Mouse (Mus musculus) hindbrain, postnatal 0 days (tissue): ENCODE data around the gene Tmf1. TPM values are rescaled to one million over a fixed set of nuclear protein-coding genes. Genes with fewer than 3 reads are reported as not detected.

Experiments used
- ATAC-seq: fragments of 200-750 bp; cut with Nextera tagmentation; 2 replicates; pipeline ENCODE4 v1.8.0; 2017; ENCODE audit warnings: mild to moderate bottlenecking, moderate TSS enrichment, moderate library complexity
- DNase-seq: peaks from one replicate; pipeline ENCODE4 v3.0.0-alpha.2; 2015; ENCODE audit warnings: low spot score
- H3K27ac ChIP-seq: fragments of 300-500 bp; sonication (generic); 2 replicates; pipeline ENCODE4 v1.5.1; 2014; ENCODE audit warnings: mild to moderate bottlenecking
- H3K27me3 ChIP-seq: fragments of 300-500 bp; sonication (generic); 2 replicates; pipeline ENCODE4 v1.6.1; 2014; ENCODE audit warnings: low read length, mixed read lengths; ENCODE audit not compliant: insufficient read depth
- H3K36me3 ChIP-seq: fragments of 300-500 bp; sonication (generic); 2 replicates; pipeline ENCODE4 v1.6.1; 2014; ENCODE audit warnings: low read length, mixed read lengths; ENCODE audit not compliant: insufficient read depth
- H3K4me1 ChIP-seq: fragments of 300-500 bp; sonication (generic); 2 replicates; pipeline ENCODE4 v1.6.1; 2014; ENCODE audit warnings: antibody characterized with exemption, low read length, mixed read lengths; ENCODE audit not compliant: insufficient read depth
- H3K4me2 ChIP-seq: fragments of 300-500 bp; sonication (generic); 2 replicates; pipeline ENCODE4 v1.6.1; 2014; ENCODE audit warnings: low read depth, mild to moderate bottlenecking, low read length, moderate library complexity, mixed read lengths
- H3K4me3 ChIP-seq: fragments of 300-500 bp; sonication (generic); 2 replicates; pipeline ENCODE4 v1.5.1; 2014; ENCODE audit warnings: low read length
- H3K9ac ChIP-seq: fragments of 300-500 bp; sonication (generic); replicated peaks from 2 replicates; pipeline ENCODE4 v1.6.1; 2014; ENCODE audit warnings: mild to moderate bottlenecking, low read length, moderate library complexity, mixed read lengths
- H3K9me3 ChIP-seq: fragments of 300-500 bp; sonication (generic); 2 replicates; pipeline ENCODE4 v1.6.1; 2016; ENCODE audit warnings: low read length, mixed read lengths
- CTCF ChIP-seq: IDR thresholded peaks from 2 replicates; pipeline ENCODE4 v1.5.1; 2016; ENCODE audit warnings: antibody characterized with exemption, control low read depth, low read depth
- WGBS: fragments of 180-500 bp; shearing (Covaris S2); extraction: QIAGEN DNeasy Blood & Tissue Kit; methylation state at CpG from one replicate; pipeline ENCODE4 v1.1.7; 2014; 5-methylcytosine and 5-hydroxymethylcytosine counted together
- polyA plus RNA-seq: library from polyadenylated mRNA; unstranded; fragments of >200 nt; fragmentation: Nextera tagmentation; extraction: Ambion mirVana; gene quantifications from 2 replicates; pipeline ENCODE4 v1.2.1, GENCODE M21; 2015
- total RNA-seq: library from RNA; depleted of rRNA; stranded (reverse); fragments of >200 nt; gene quantifications from 2 replicates; pipeline ENCODE4 v1.2.3, GENCODE M21; 2014

Gene Tmf1
- total and polyA plus RNA-seq, 2 experiments from 2014 or later, result 15.9 to 50.8 TPM

DNA sequence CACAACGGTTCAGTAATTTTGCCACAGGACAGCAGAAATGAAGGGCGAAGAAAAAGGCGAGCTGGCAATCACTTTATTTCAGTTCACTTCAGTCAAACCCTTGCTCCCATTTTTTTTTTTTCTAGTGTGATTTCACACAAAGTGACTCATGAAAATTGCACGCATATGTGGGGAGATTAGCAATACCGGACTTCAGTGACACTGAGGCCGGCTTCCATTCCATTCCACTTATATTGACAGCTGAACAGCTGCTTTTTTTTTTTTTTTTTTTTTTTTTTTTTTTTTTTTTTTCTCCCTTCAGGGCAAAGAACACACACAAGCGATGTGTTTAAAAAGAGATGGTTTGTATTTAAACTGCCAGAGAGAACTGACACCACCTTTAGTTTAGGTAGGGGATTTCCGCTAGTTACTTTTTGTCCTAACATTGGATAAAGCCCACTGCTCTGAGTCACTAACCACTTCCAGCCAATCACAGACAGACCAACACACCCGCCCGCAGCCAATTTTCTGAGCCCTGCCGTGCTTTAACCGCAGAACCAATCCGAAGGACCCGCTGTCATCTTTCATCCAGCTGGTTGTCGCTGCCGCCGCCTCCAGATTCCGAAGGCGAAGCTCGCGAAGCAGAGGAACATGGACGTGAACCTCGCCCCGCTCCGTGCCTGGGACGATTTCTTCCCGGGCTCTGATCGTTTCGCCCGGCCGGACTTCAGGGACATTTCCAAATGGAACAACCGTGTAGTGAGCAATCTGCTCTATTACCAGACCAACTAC lies 31.5 kb upstream of the Tmf1 start, which contains the start of gene Arl6ip5:
TSS of gene Arl6ip5 (plus strand) at position 499 of the 771 bp plus-strand sequence.
- Histone ChIP-seq H3K4me1 (peaks cover 5% of the 10 kb centered on the region; the same call in 1 of the 2 replicates), H3K27me3 (no peaks in the 10 kb centered on the region)
- 10% methylated on average over 32 of the region's 32 CpGs for WGBS

DNA sequence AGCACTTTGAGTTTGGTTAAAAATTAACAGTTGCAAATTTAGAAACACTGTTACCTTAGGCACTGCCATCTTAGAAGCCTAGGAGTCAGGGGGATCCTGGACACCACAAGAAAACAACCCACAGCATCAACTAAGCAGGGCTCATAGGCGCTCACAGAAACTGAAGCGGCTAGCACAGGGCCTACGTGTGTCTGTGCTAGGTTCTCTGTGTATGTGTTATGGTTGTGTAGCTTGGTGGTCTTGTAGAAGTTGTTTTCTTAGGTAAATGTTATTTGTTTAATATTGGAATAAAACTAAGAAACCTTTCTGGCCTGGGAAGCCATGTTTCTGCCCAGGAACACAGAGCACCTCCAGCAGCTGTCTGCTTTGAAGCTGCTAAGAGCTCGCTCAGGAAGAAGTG lies 30.8 kb upstream of the Tmf1 start:
- H3K9ac ChIP-seq, result no peak overlapping the region
- H3K4me1 ChIP-seq, result peaks cover 5% of the 10 kb centered on the region; the same call in 1 of the 2 replicates
- DNase-seq, result no peak
- H3K36me3 ChIP-seq, result no peaks in the 10 kb centered on the region
- no peak overlapping the region for H3K4me3 ChIP-seq
- no peaks in the 10 kb centered on the region for H3K27me3 ChIP-seq
- H3K4me2 ChIP-seq, result no peak overlapping the region
- ATAC-seq, result no peak
- H3K27ac ChIP-seq, result no peak overlapping the region
- no peaks in the 10 kb centered on the region for H3K9me3 ChIP-seq
- no peak for TF ChIP-seq CTCF
- WGBS, result 93% methylated on average over 4 of the region's 4 CpGs

More for the DNA sequence above, 31.5 kb upstream of the Tmf1 start, which contains the start of gene Arl6ip5:
- Histone ChIP-seq H3K4me2 (peak within 1 kb of the TSS; percentile 89), H3K4me3 (peak within 1 kb of the TSS; percentile 74), H3K9me3 (no peaks in the 10 kb centered on the region), H3K9ac (peak within 1 kb of the TSS; percentile 64), H3K36me3 (no peaks in the 10 kb centered on the region), H3K27ac (peak within 1 kb of the TSS; percentile 54)
- ATAC-seq, result peak; percentile 78
- peak; percentile 95 for DNase-seq
- TF ChIP-seq CTCF, result no peak

DNA sequence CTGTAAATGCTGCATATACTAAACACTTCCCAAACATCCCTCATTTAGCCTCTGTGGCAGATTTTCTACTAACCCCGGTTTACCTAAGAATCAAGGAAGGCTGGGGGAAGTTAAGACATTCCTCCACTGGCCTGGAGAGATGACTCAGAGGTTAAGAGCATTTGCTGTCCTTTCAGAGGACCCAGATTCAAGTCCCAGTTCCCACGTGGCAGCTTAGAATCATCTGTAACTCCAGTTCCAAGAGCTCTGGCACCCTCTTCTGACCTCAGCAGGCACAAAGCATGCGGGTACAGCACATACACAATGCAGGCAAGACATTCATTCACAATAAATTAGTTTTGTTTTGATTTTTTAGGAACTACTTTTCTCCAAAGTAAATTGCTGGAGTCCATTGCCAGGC lies 30.3 kb upstream of the Tmf1 start:
- no peaks in the 10 kb centered on the region for H3K27me3 ChIP-seq
- H3K4me2 ChIP-seq, result no peak overlapping the region
- 46% methylated on average over 3 of the region's 3 CpGs for WGBS
- no peak for ATAC-seq
- H3K9ac ChIP-seq, result no peak overlapping the region
- no peak for TF ChIP-seq CTCF
- H3K4me3 ChIP-seq, result no peak overlapping the region
- no peak overlapping the region for H3K27ac ChIP-seq
- H3K4me1 ChIP-seq, result peaks cover 9% of the 10 kb centered on the region; the same call in 1 of the 2 replicates
- no peaks in the 10 kb centered on the region for H3K9me3 ChIP-seq
- DNase-seq, result no peak
- no peaks in the 10 kb centered on the region for H3K36me3 ChIP-seq

DNA sequence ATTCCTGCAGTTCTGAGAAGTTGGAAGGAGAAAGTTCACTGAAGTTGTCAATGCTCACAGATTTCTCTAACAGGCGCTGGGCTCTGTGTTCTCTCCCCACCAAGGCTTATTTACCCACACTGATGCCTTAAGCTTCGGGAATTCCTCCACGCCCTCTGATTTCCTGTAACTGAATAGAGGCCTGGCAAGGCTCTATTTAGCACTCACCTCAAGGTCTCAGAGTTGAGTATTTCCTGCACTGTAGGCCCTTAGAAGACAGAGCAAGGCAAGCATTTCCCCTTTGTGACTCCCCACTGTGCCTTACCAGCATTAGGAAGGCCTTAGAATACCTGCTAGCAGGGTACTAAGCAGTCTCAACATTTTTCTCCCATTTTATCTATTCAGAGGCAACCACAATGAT lies 29.5 kb upstream of the Tmf1 start:
- Histone ChIP-seq H3K4me1 (peaks cover 9% of the 10 kb centered on the region; the same call in 1 of the 2 replicates), H3K36me3 (no peaks in the 10 kb centered on the region), H3K9ac (no peak overlapping the region), H3K4me3 (no peak overlapping the region), H3K4me2 (no peak overlapping the region), H3K27ac (no peak overlapping the region), H3K27me3 (no peaks in the 10 kb centered on the region), H3K9me3 (no peaks in the 10 kb centered on the region)
- ATAC-seq (no peak), DNase-seq (no peak)
- 44% methylated on average over 3 of the region's 3 CpGs for WGBS
- TF ChIP-seq CTCF, result no peak

DNA sequence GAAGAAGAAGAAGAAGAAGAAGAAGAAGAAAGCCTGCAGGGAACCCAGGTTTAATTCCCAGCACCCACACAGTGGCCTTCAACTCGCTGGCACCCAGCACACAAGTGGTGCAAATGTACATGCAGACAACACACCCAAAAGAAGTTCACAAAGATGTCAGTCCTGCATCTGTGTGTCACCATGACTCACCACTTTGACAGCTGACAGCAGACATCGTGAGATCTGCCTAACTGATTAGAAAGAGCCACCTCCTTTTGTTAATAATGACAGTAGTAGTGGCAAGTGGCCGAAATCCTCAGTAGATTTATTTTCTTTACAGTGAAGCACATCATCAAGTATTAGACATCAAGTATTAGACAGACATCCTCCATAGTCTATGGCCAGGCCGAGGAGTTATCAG lies 28.2 kb upstream of the Tmf1 start:
- no peak for TF ChIP-seq CTCF
- H3K4me3 ChIP-seq, result no peak overlapping the region
- DNase-seq (no peak), ATAC-seq (no peak)
- no peaks in the 10 kb centered on the region for H3K36me3 ChIP-seq
- H3K4me2 ChIP-seq, result no peak overlapping the region
- no peak overlapping the region for H3K9ac ChIP-seq
- no peak overlapping the region for H3K27ac ChIP-seq
- 74% methylated on average over 4 of the region's 4 CpGs for WGBS
- H3K4me1 ChIP-seq, result peaks cover 9% of the 10 kb centered on the region; the same call in 1 of the 2 replicates
- H3K27me3 ChIP-seq, result no peaks in the 10 kb centered on the region
- H3K9me3 ChIP-seq, result no peaks in the 10 kb centered on the region

DNA sequence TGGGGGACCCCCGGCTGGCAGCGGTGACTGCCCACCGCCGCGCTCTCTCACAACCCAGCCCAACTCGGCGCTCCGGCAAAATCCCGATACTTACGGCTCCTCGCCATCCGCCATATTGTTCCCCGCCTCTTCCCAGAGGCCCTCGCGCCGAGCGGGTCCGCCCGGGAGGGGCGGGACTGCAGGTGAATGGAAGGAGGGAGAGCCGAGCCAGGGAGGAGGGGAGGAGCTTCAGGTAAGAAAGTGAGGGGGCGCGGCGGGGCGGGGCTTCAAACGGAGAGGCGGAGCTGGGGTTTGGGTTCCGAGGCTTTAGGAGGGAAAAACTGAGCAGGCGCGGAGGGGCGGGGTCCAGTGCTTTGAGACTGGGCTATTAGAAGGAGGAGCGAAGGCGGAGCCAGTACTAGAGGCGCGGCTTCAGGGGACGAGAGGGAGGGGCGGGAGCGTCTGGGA lies 26.5 kb upstream of the Tmf1 start, which contains the start of gene Uba3:
TSS of gene Uba3 (minus strand) at position 209 of the 447 bp plus-strand sequence.
- H3K9ac ChIP-seq, result peak within 1 kb of the TSS; percentile 79
- peak within 1 kb of the TSS; percentile 80 for H3K4me3 ChIP-seq
- H3K27ac ChIP-seq, result peak within 1 kb of the TSS; percentile 65
- TF ChIP-seq CTCF, result no peak
- DNase-seq (peak; percentile 99), ATAC-seq (peak; percentile 99)
- peaks cover 4% of the 10 kb centered on the region; the same call in 1 of the 2 replicates for H3K4me1 ChIP-seq
- no peaks in the 10 kb centered on the region for H3K9me3 ChIP-seq
- WGBS, result 1% methylated on average over 38 of the region's 38 CpGs
- no peaks in the 10 kb centered on the region for H3K27me3 ChIP-seq
- H3K4me2 ChIP-seq, result peak within 1 kb of the TSS; percentile 71
- H3K36me3 ChIP-seq, result no peaks in the 10 kb centered on the region
